Comparison of ENCODE assay signal across 8 mouse cellular contexts in genomic region chr11:62495276-62495801, GRCm38 (mm10). TPM values are rescaled to one million over a fixed set of nuclear protein-coding genes. Genes with fewer than 3 reads are reported as not detected.
DNase-seq lines count a peak whose midpoint lies in the region; ATAC-seq and TF ChIP-seq lines count a peak whose summit lies in the region.

No protein-coding gene starts in this region.

- no peak overlapping the region for H3K4me3 ChIP-seq in midbrain, embryonic 10.5 days
- no peak overlapping the region for H3K4me3 ChIP-seq in midbrain, embryonic 16.5 days (ENCODE audit: low read depth, low read length)
- no peak overlapping the region for H3K4me3 ChIP-seq in cortical plate, adult 2 months (ENCODE audit: insufficient read depth, low read length)
- H3K4me3 ChIP-seq in heart, embryonic 14.5 days (ENCODE audit: control insufficient read depth in 1 of 2, insufficient read depth in 1 of 2, low read depth in 1 of 2, low read length in 2 of 2): no peak overlapping the region
- no peak overlapping the region for H3K4me3 ChIP-seq in olfactory bulb, adult 2 months (ENCODE audit: insufficient read depth, low read depth, low read length)
- no peak overlapping the region for H3K4me3 ChIP-seq in forebrain, postnatal 0 days (ENCODE audit: low read depth, low read length)

- peaks cover 14% of the 10 kb centered on the region for H3K4me1 ChIP-seq in midbrain, embryonic 10.5 days
- 0 out of 2 replicates have a peak, but pooled peaks cover 2% of the 10 kb centered on the region for H3K4me1 ChIP-seq in midbrain, embryonic 16.5 days (ENCODE audit: control insufficient read depth, insufficient read depth, low read length)
- H3K4me1 ChIP-seq in cortical plate, adult 2 months (ENCODE audit: control insufficient read depth, insufficient read depth, low read length): 0 out of 2 replicates have a peak, but pooled peaks cover 2% of the 10 kb centered on the region
- H3K4me1 ChIP-seq in heart, embryonic 14.5 days (ENCODE audit: control insufficient read depth in 2 of 2, insufficient read depth in 2 of 2, low read length in 2 of 2): peaks cover 13 to 21% of the 10 kb centered on the region in 2 experiments
- H3K4me1 ChIP-seq in olfactory bulb, adult 2 months (ENCODE audit: control insufficient read depth, insufficient read depth, low read length): peaks cover 12% of the 10 kb centered on the region
- no peaks in the 10 kb centered on the region for H3K4me1 ChIP-seq in forebrain, postnatal 0 days (ENCODE audit: insufficient read depth)

- no peak for TF ChIP-seq CTCF in cortical plate, adult 2 months (IDR thresholded peaks at IDR 0.05; ENCODE audit: extremely low read depth, insufficient read depth, low read length)
- TF ChIP-seq CTCF in olfactory bulb, adult 2 months (IDR thresholded peaks at IDR 0.05; ENCODE audit: insufficient read depth, low read depth, low read length): no peak
- no peak for TF ChIP-seq CTCF in forebrain, postnatal 0 days (IDR thresholded peaks at IDR 0.05; ENCODE audit: low read depth)

- no peaks in the 10 kb centered on the region for H3K36me3 ChIP-seq in midbrain, embryonic 10.5 days
- H3K36me3 ChIP-seq in midbrain, embryonic 16.5 days (ENCODE audit: control insufficient read depth, insufficient read depth, low read length): no peaks in the 10 kb centered on the region
- no peaks in the 10 kb centered on the region for H3K36me3 ChIP-seq in heart, embryonic 14.5 days (ENCODE audit: control insufficient read depth, insufficient read depth, low read length)
- no peaks in the 10 kb centered on the region for H3K36me3 ChIP-seq in forebrain, postnatal 0 days (ENCODE audit: insufficient read depth)

- WGBS in midbrain, embryonic 10.5 days: 29% methylated on average over 8 of the region's 10 CpGs
- WGBS in midbrain, embryonic 16.5 days: 31% methylated on average over 9 of the region's 10 CpGs
- WGBS in heart, embryonic 14.5 days: 31% methylated on average over 9 of the region's 10 CpGs
- 40% methylated on average over 9 of the region's 10 CpGs for WGBS in olfactory bulb, adult 2 months
- 43% methylated on average over 10 of the region's 10 CpGs for whole genome bisulfite sequencing in forebrain, postnatal 0 days

- peak; percentile 19 for DNase-seq in midbrain, embryonic 10.5 days (ENCODE audit: low spot score)
- DNase-seq in kidney, postnatal 25 days: peak; percentile 56 to 72
- DNase-seq in spleen, postnatal 4 days (ENCODE audit: low spot score in 2 of 2): no peak
- no peak for DNase-seq in forebrain, postnatal 0 days

- no peak overlapping the region; the same call in 1 of the 2 replicates for H3K9ac ChIP-seq in midbrain, embryonic 16.5 days (ENCODE audit: low read depth, low read length)
- H3K9ac ChIP-seq in heart, embryonic 14.5 days (ENCODE audit: low read length): peak overlapping the region; percentile 39
- H3K9ac ChIP-seq in forebrain, postnatal 0 days: no peak overlapping the region

- H3K27me3 ChIP-seq in midbrain, embryonic 10.5 days (ENCODE audit: low read depth, poor library complexity, severe bottlenecking): no peaks in the 10 kb centered on the region
- H3K27me3 ChIP-seq in midbrain, embryonic 16.5 days (ENCODE audit: control insufficient read depth, insufficient read depth, low read depth, low read length): no peaks in the 10 kb centered on the region
- H3K27me3 ChIP-seq in heart, embryonic 14.5 days (ENCODE audit: control insufficient read depth, insufficient read depth, low read length): no peaks in the 10 kb centered on the region
- H3K27me3 ChIP-seq in forebrain, postnatal 0 days (ENCODE audit: insufficient read depth, low read length): no peaks in the 10 kb centered on the region

- no peak for TF ChIP-seq POLR2A in cortical plate, adult 2 months (IDR thresholded peaks at IDR 0.05; ENCODE audit: extremely low read depth, insufficient read depth, low read length)
- no peak for TF ChIP-seq POLR2A in olfactory bulb, adult 2 months (IDR thresholded peaks at IDR 0.05; ENCODE audit: insufficient read depth, low read depth, low read length)

- H3K27ac ChIP-seq in midbrain, embryonic 10.5 days (replicated peaks): peak overlapping the region; percentile 75
- no peak overlapping the region for H3K27ac ChIP-seq in midbrain, embryonic 16.5 days (ENCODE audit: low read length)
- H3K27ac ChIP-seq in cortical plate, adult 2 months (ENCODE audit: insufficient read depth, low read length): peak overlapping the region; percentile 56; the same call in 1 of the 2 replicates
- peak overlapping the region; percentile 78 to 82 for H3K27ac ChIP-seq in heart, embryonic 14.5 days (replicated peaks in 1 of 2; ENCODE audit: control insufficient read depth in 1 of 2, insufficient read depth in 1 of 2, low read depth in 2 of 2, low read length in 2 of 2)
- peak overlapping the region; percentile 36 for H3K27ac ChIP-seq in olfactory bulb, adult 2 months (ENCODE audit: insufficient read depth, low read depth, low read length)
- H3K27ac ChIP-seq in forebrain, postnatal 0 days (ENCODE audit: low read depth, low read length): no peak overlapping the region

- no peak for ATAC-seq in midbrain, embryonic 16.5 days
- ATAC-seq in heart, embryonic 14.5 days (ENCODE audit: insufficient number of reproducible peaks, insufficient read depth, low FRiP score, low read depth): no peak
- no peak for ATAC-seq in forebrain, postnatal 0 days

- no peak overlapping the region for H3K4me2 ChIP-seq in midbrain, embryonic 16.5 days (ENCODE audit: low read length)
- peak overlapping the region; percentile 28; the same call in 1 of the 2 replicates for H3K4me2 ChIP-seq in heart, embryonic 14.5 days (ENCODE audit: low read length)
- H3K4me2 ChIP-seq in forebrain, postnatal 0 days (ENCODE audit: low read depth): no peak overlapping the region

- no peaks in the 10 kb centered on the region for H3K9me3 ChIP-seq in midbrain, embryonic 10.5 days (replicated peaks)
- H3K9me3 ChIP-seq in midbrain, embryonic 16.5 days (replicated peaks; ENCODE audit: control insufficient read depth, low read length, poor library complexity, severe bottlenecking): no peaks in the 10 kb centered on the region
- no peaks in the 10 kb centered on the region for H3K9me3 ChIP-seq in heart, embryonic 14.5 days (ENCODE audit: control insufficient read depth, low read length)
- H3K9me3 ChIP-seq in forebrain, postnatal 0 days (ENCODE audit: low read length): no peaks in the 10 kb centered on the region

RNA-seq across cellular contexts. Expression of gene Ncor1, which starts 37.0 kb away (rescaled TPM):
- 120 and 139 TPM in 2 replicates for polyA plus RNA-seq in midbrain, embryonic 10.5 days (2016; fragmentation: Nextera tagmentation; extraction: Ambion mirVana)
- 156 and 171 TPM in 2 replicates for polyA plus RNA-seq in midbrain, embryonic 16.5 days (2015; fragmentation: Nextera tagmentation; extraction: Ambion mirVana)
- polyA plus RNA-seq in cortical plate, adult 2 months (2012; rRNA removed): 129 and 139 TPM in 2 replicates
- 141 and 150 TPM in 2 replicates for polyA plus RNA-seq in heart, embryonic 14.5 days (2014; fragmentation: Nextera tagmentation; extraction: Ambion mirVana)
- 538 TPM in 1 of 2 replicates, not detected in the other for polyA plus RNA-seq in olfactory bulb, adult 2 months (2012; ENCODE audit: insufficient read depth, insufficient read length, low replicate concordance, missing spikeins)
- 117 and 122 TPM in 2 replicates for total RNA-seq in forebrain, postnatal 0 days (2014; rRNA removed)
- polyA plus RNA-seq in forebrain, postnatal 0 days (2015; fragmentation: Nextera tagmentation; extraction: Ambion mirVana): 108 and 153 TPM in 2 replicates

RNA-seq across cellular contexts. Expression of gene Pigl, which starts 37.1 kb away (rescaled TPM):
- polyA plus RNA-seq in midbrain, embryonic 10.5 days (2016; fragmentation: Nextera tagmentation; extraction: Ambion mirVana): 16.4 and 17.9 TPM in 2 replicates
- polyA plus RNA-seq in midbrain, embryonic 16.5 days (2015; fragmentation: Nextera tagmentation; extraction: Ambion mirVana): 8.6 and 9.3 TPM in 2 replicates
- 8.9 and 9.1 TPM in 2 replicates for polyA plus RNA-seq in cortical plate, adult 2 months (2012; rRNA removed)
- 7.4 and 8.3 TPM in 2 replicates for polyA plus RNA-seq in heart, embryonic 14.5 days (2014; fragmentation: Nextera tagmentation; extraction: Ambion mirVana)
- not detected in 2 replicates for polyA plus RNA-seq in olfactory bulb, adult 2 months (2012; ENCODE audit: insufficient read depth, insufficient read length, low replicate concordance, missing spikeins)
- 4.6 and 4.8 TPM in 2 replicates for total RNA-seq in forebrain, postnatal 0 days (2014; rRNA removed)
- 4.6 and 5.9 TPM in 2 replicates for polyA plus RNA-seq in forebrain, postnatal 0 days (2015; fragmentation: Nextera tagmentation; extraction: Ambion mirVana)

RNA-seq across cellular contexts. Expression of gene Cenpv, which starts 43.7 kb away (rescaled TPM):
- polyA plus RNA-seq in midbrain, embryonic 10.5 days (2016; fragmentation: Nextera tagmentation; extraction: Ambion mirVana): 41.7 and 53.7 TPM in 2 replicates
- 51.2 and 54.4 TPM in 2 replicates for polyA plus RNA-seq in midbrain, embryonic 16.5 days (2015; fragmentation: Nextera tagmentation; extraction: Ambion mirVana)
- 57.3 and 65.1 TPM in 2 replicates for polyA plus RNA-seq in cortical plate, adult 2 months (2012; rRNA removed)
- polyA plus RNA-seq in heart, embryonic 14.5 days (2014; fragmentation: Nextera tagmentation; extraction: Ambion mirVana): 29.8 and 37.7 TPM in 2 replicates
- not detected in 2 replicates for polyA plus RNA-seq in olfactory bulb, adult 2 months (2012; ENCODE audit: insufficient read depth, insufficient read length, low replicate concordance, missing spikeins)
- 79.0 and 112 TPM in 2 replicates for total RNA-seq in forebrain, postnatal 0 days (2014; rRNA removed)
- polyA plus RNA-seq in forebrain, postnatal 0 days (2015; fragmentation: Nextera tagmentation; extraction: Ambion mirVana): 50.8 and 68.0 TPM in 2 replicates

RNA-seq across cellular contexts. Expression of gene Ubb, which starts 55.6 kb away (rescaled TPM):
- 3,322 and 3,606 TPM in 2 replicates for polyA plus RNA-seq in midbrain, embryonic 10.5 days (2016; fragmentation: Nextera tagmentation; extraction: Ambion mirVana)
- 4,809 and 4,815 TPM in 2 replicates for polyA plus RNA-seq in midbrain, embryonic 16.5 days (2015; fragmentation: Nextera tagmentation; extraction: Ambion mirVana)
- polyA plus RNA-seq in cortical plate, adult 2 months (2012; rRNA removed): 3,210 and 3,262 TPM in 2 replicates
- polyA plus RNA-seq in heart, embryonic 14.5 days (2014; fragmentation: Nextera tagmentation; extraction: Ambion mirVana): 2,716 and 2,876 TPM in 2 replicates
- 651 TPM in 1 of 2 replicates, not detected in the other for polyA plus RNA-seq in olfactory bulb, adult 2 months (2012; ENCODE audit: insufficient read depth, insufficient read length, low replicate concordance, missing spikeins)
- 1,115 and 1,190 TPM in 2 replicates for total RNA-seq in forebrain, postnatal 0 days (2014; rRNA removed)
- polyA plus RNA-seq in forebrain, postnatal 0 days (2015; fragmentation: Nextera tagmentation; extraction: Ambion mirVana): 4,663 and 5,112 TPM in 2 replicates

Comparison
In these comparisons a context has a peak if more than half of its experiments do, and no peak if none do; other contexts are left out.
1. H3K27ac ChIP-seq: peak in midbrain, embryonic 10.5 days (single experiment), cortical plate, adult 2 months (single experiment), heart, embryonic 14.5 days (2 of 2) and olfactory bulb, adult 2 months (single experiment); none in midbrain, embryonic 16.5 days (single experiment) and forebrain, postnatal 0 days (single experiment).
2. DNase-seq: peak in midbrain, embryonic 10.5 days (single experiment) and kidney, postnatal 25 days (2 of 2); none in spleen, postnatal 4 days (0 of 2) and forebrain, postnatal 0 days (single experiment).